Mouse (Mus musculus) forebrain, embryonic 16.5 days (tissue): Measurements from ENCODE around the gene Gdi2. TPM values are rescaled to one million over a fixed set of nuclear protein-coding genes. Genes with fewer than 3 reads are reported as not detected.

Experiments
- ATAC-seq: fragments of 200-750 bp; cut with Nextera tagmentation; 2 replicates; pipeline ENCODE4 v1.8.0; 2017; ENCODE audit warnings: mild to moderate bottlenecking, moderate library complexity
- H3K27ac ChIP-seq: fragments of 300-500 bp; sonication (generic); 2 replicates; pipeline ENCODE4 v1.5.1; 2014; ENCODE audit warnings: low read length, control low read depth
- H3K27me3 ChIP-seq: fragments of 300-500 bp; sonication (generic); replicated peaks from 2 replicates; pipeline ENCODE4 v1.6.1; 2014; ENCODE audit warnings: low read length; ENCODE audit not compliant: control insufficient read depth, insufficient read depth
- H3K36me3 ChIP-seq: fragments of 300-500 bp; sonication (generic); 2 replicates; pipeline ENCODE4 v1.6.1; 2014; ENCODE audit not compliant: control insufficient read depth, insufficient read depth
- H3K4me1 ChIP-seq: fragments of 300-500 bp; sonication (generic); replicated peaks from 2 replicates; pipeline ENCODE4 v1.6.1; 2014; ENCODE audit warnings: low read length; ENCODE audit not compliant: control insufficient read depth, insufficient read depth
- H3K4me2 ChIP-seq: fragments of 300-500 bp; sonication (generic); 2 replicates; pipeline ENCODE4 v1.6.1; 2014; ENCODE audit warnings: mild to moderate bottlenecking, low read length, control low read depth
- H3K4me3 ChIP-seq: fragments of 300-500 bp; sonication (generic); replicated peaks from 2 replicates; pipeline ENCODE4 v1.5.1; 2014; ENCODE audit warnings: mild to moderate bottlenecking, low read length, control low read depth
- H3K9ac ChIP-seq: fragments of 300-500 bp; sonication (generic); replicated peaks from 2 replicates; pipeline ENCODE4 v1.6.1; 2014; ENCODE audit warnings: low read depth, low read length, control low read depth
- H3K9me3 ChIP-seq: fragments of 300-500 bp; sonication (generic); 2 replicates; pipeline ENCODE4 v1.6.1; 2016; ENCODE audit warnings: low read length; ENCODE audit not compliant: control insufficient read depth
- WGBS: fragments of 180-500 bp; shearing (Covaris S2); extraction: QIAGEN DNeasy Blood & Tissue Kit; methylation state at CpG from one replicate; pipeline ENCODE4 v1.1.7; 2014; 5-methylcytosine and 5-hydroxymethylcytosine counted together
- polyA plus RNA-seq: library from polyadenylated mRNA; unstranded; fragments of >200 nt; fragmentation: Nextera tagmentation; extraction: Ambion mirVana; gene quantifications from 2 replicates; pipeline ENCODE4 v1.2.1, GENCODE M21; 2015

Gene Gdi2
- polyA plus RNA-seq, 1 experiment from 2014 or later: 420 TPM

DNA sequence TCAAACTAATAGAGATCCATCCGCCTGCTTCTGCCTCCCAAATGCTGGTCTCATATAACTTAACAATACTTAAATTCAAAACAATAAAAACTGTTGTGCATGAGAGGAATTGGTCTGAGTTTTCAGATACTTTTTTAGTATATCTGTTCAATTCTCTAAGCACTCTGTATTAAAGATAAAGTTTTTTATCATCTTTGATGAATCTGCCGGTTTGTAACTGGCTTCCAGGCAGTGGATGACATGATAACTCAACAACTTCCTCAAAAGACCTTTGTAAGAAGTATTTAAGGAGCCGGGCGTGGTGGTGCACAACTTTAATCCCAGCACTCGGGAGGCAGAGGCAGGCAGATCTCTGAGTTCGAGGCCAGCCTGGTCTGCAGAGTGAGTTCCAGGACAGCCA lies 58.4 kb downstream of the Gdi2 start:
- Histone ChIP-seq H3K27me3 (no peaks in the 10 kb centered on the region), H3K4me2 (no peak overlapping the region), H3K9ac (no peak overlapping the region), H3K4me3 (no peak overlapping the region), H3K9me3 (no peaks in the 10 kb centered on the region), H3K27ac (no peak overlapping the region), H3K4me1 (no peaks in the 10 kb centered on the region), H3K36me3 (peaks cover 13% of the 10 kb centered on the region)
- no peak for ATAC-seq
- WGBS: 92% methylated on average over 6 of the region's 6 CpGs

DNA sequence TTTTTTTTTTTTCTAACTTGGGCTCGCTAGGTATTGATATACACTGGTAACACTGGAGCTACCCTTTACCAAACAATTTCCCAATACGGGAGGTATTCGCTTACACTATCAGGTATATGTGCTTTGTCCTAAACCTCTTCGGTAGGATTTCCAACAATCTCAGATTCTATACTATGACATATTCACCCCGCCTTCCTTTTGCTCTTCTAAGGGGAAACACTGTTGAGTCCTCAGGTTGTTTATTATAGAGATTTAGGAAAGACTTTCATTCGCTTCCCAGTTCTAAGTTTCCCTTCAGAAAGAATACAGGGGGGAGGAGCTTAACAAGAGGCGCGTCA lies 71.9 kb downstream of the Gdi2 start:
- Histone ChIP-seq H3K27ac (no peak overlapping the region), H3K4me1 (peaks cover 3% of the 10 kb centered on the region; the same call in 1 of the 2 replicates), H3K27me3 (0 out of 2 replicates have a peak, but pooled peaks cover 3% of the 10 kb centered on the region), H3K9me3 (no peaks in the 10 kb centered on the region), H3K9ac (peak overlapping the region; percentile 84), H3K4me2 (peak overlapping the region; percentile 85), H3K4me3 (peak overlapping the region; percentile 97), H3K36me3 (no peaks in the 10 kb centered on the region)
- 18% methylated on average over 8 of the region's 8 CpGs for WGBS
- no peak for ATAC-seq

- Histone ChIP-seq H3K27me3 (0 out of 2 replicates have a peak, but pooled peaks cover 3% of the 10 kb centered on the region), H3K4me1 (peaks cover 3% of the 10 kb centered on the region; the same call in 1 of the 2 replicates), H3K36me3 (no peaks in the 10 kb centered on the region), H3K4me3 (peak overlapping the region; percentile 97), H3K27ac (peak overlapping the region; percentile 94), H3K9ac (peak overlapping the region; percentile 84), H3K4me2 (peak overlapping the region; percentile 85), H3K9me3 (no peaks in the 10 kb centered on the region)
- peak; percentile 29 for ATAC-seq
- WGBS: under 1% methylated on average over 48 of the region's 50 CpGs
Observed at GRCm38 (mm10) chr13:3610118-3610794, 72.4 kb downstream of the Gdi2 start.

DNA sequence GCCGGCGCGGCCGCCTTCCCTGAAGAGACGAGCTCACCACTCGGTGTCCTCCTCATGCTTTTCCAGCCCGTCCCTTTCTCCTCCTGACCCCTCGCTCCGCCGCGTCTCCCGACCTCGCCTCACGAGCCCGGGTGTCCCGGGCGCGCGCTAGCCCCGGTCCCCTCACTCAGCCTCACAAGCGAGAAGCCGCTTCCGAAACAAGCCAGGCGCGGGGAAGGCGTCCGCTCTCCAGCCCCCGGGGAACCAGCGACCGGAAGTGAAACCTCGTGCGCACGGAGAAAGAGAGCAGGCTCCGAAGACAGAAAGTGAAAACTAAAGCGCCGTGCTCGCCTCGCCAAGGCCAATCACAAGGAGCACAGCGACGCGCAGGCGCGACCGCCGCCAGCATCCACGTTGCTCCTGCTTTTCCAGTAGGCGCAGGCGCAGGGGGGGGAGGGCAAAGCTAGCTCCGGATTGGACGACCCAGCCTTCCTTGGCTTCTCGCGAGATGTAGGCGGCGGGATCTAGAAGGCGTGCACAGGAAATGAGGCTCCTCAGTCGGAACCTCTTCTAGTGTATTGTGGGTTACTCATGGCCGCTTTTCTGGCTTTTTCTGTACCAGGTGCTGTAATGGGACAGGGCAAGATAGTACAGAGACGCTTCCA lies 73.1 kb downstream of the Gdi2 start, which contains the start of gene Fam208b:
Gene Fam208b, minus strand, starts transcription at position 314 of the 644 bp plus-strand sequence.
- H3K27ac ChIP-seq: peak within 1 kb of the TSS; percentile 94
- peaks cover 3% of the 10 kb centered on the region; the same call in 1 of the 2 replicates for H3K4me1 ChIP-seq
- peak within 1 kb of the TSS; percentile 85 for H3K4me2 ChIP-seq
- H3K9ac ChIP-seq: peak within 1 kb of the TSS; percentile 84
- peak; percentile 99 for ATAC-seq
- H3K36me3 ChIP-seq: no peaks in the 10 kb centered on the region
- WGBS: under 1% methylated on average over 58 of the region's 58 CpGs
- no peaks in the 10 kb centered on the region for H3K9me3 ChIP-seq
- 0 out of 2 replicates have a peak, but pooled peaks cover 3% of the 10 kb centered on the region for H3K27me3 ChIP-seq
- H3K4me3 ChIP-seq: peak within 1 kb of the TSS; percentile 97

Other genes starting within 250 kb of the Gdi2 start
- gene Fam208b, start 73.0 kb downstream of the Gdi2 start, polyA plus RNA-seq: 20.0 and 23.2 TPM in 2 replicates
- gene Asb13, start 96.0 kb downstream of the Gdi2 start, polyA plus RNA-seq: 12.0 and 19.7 TPM in 2 replicates